Mouse (Mus musculus): ENCODE data around the gene Gm21650.
"Not testable (repeated sequence)": the region's sequence is repeated elsewhere in the genome, so short reads cannot be mapped to it uniquely, and the experiment has no call there.

Gene Gm21650

DNA sequence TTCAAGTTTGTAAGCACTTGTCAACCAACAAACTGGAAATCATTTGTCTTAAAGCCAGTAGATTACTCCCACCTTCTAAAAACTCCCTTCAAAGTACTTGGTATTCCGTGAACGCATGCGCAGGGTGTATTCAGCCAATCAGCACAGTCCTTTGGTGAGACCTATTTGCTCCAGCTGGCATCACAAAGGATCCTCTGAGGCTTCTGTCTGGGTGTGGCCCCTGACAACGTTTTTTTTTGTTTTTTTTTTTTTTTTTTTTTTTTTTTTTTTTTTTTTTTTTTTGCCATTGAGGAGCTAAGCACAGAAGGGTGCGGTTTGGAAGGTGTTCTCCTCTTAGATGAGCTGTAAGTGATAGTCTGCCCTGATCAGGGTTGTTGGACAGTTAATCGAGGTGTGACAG, at the start of gene Gm21650:
Gene Gm21650, plus strand, starts transcription at position 301 of the 400 bp plus-strand sequence.
- not testable (repeated sequence) for DNase-seq

Data from lung, postnatal 36 days (tissue).